15 mouse cellular contexts compared by ENCODE assay signal in genomic region chr1:61657760-61658159, GRCm38 (mm10).
"Had no signal": no experiment of that assay in that cellular context is flagged by ENCODE, and none has a peak within 500 bp of the region (broad histone marks: within the 10 kb centered on the region; RNA-seq: fewer than 3 reads in every experiment).

No protein-coding gene starts in this region.

- H3K27me3 ChIP-seq: neural tube, embryonic 15.5 days; stomach, embryonic 15.5 days had no signal

- H3K36me3 ChIP-seq: neural tube, embryonic 15.5 days; stomach, embryonic 15.5 days had no signal

- H3K9me3 ChIP-seq: neural tube, embryonic 15.5 days; stomach, embryonic 15.5 days had no signal

- H3K9ac ChIP-seq: neural tube, embryonic 15.5 days; stomach, embryonic 15.5 days had no signal

- H3K4me1 ChIP-seq: neural tube, embryonic 15.5 days; stomach, embryonic 15.5 days had no signal

- H3K4me3 ChIP-seq: neural tube, embryonic 15.5 days; stomach, embryonic 15.5 days had no signal

- DNase-seq: retina, postnatal 1 day; right cerebral cortex, adult 18-20 months; right cerebral cortex, postnatal 14 days; right cerebral cortex, postnatal 25 days; right cerebral cortex, postnatal 4 days; spleen, adult 18-20 months; thymus, adult 18-20 months; thymus, adult 2 months; thymus, postnatal 14 days; thymus, postnatal 25 days; thymus, postnatal 36 days; thymus, postnatal 4 days had no signal

- H3K4me2 ChIP-seq: neural tube, embryonic 15.5 days; stomach, embryonic 15.5 days had no signal

- H3K27ac ChIP-seq: neural tube, embryonic 15.5 days; stomach, embryonic 15.5 days; stomach, postnatal 0 days had no signal
